In the genomic region with DNA sequence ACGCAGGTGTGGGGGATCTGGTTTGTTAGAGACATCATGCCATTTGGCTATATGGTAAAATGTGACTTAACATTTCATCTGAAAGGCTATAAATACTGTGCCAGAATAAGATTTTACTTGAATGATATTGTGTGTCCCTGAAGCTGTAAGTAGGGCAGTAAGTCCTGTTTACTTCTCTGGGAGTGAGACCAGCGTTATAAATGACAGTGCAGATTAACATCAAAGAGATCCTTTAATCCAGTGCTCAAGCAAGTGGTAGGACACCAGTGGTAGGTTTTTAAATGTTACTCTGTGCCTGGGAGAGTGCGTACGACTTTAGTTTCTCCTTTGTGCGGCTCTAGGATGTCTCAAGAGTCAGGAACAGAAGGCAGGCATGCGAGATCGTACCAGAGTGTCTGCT, we compare ENCODE assay signal across 21 mouse cellular contexts. TPM values are rescaled to one million over a fixed set of nuclear protein-coding genes. Genes with fewer than 3 reads are reported as not detected.
DNase-seq lines count a peak whose midpoint lies in the region; ATAC-seq and TF ChIP-seq lines count a peak whose summit lies in the region.
"Had no signal": no experiment of that assay in that cellular context is flagged by ENCODE, and none has a peak within 500 bp of the region (broad histone marks: within the 10 kb centered on the region; RNA-seq: fewer than 3 reads in every experiment).

No protein-coding gene starts in this region.

- DNase-seq in frontal cortex, postnatal 25 days (ENCODE audit: low spot score in 2 of 2): no peak
- no peak for DNase-seq in left cerebral cortex, adult 2 months (ENCODE audit: extremely low spot score in 1 of 2, low spot score in 2 of 2)
- DNase-seq in left cerebral cortex, adult 18-20 months (ENCODE audit: low spot score in 2 of 2): no peak
- DNase-seq in retina, embryonic 14.5 days (ENCODE audit: low spot score): peak; percentile 32
- DNase-seq in cerebellum, adult 8-10 months: no peak
- no peak for DNase-seq in layer of hippocampus, adult 9-11 months
- DNase-seq: adrenal gland, adult 8-10 months; adrenal gland, postnatal 25 days; cerebellum, adult 18-20 months; cerebellum, adult 9-11 months; cerebellum, postnatal 25 days; forebrain, postnatal 0 days; gastrocnemius, postnatal 14 days; heart, adult 2 months had no signal

- intact Hi-C loops in left cerebral cortex, adult 2 months (cut with DNase I): no loop called here

- H3K27ac ChIP-seq in left cerebral cortex, adult 2 months: peak overlapping the region; percentile 13; the same call in 1 of the 2 replicates
- H3K27ac ChIP-seq: embryonic facial prominence, embryonic 12.5 days; embryonic facial prominence, embryonic 15.5 days; heart, adult 2 months; hindbrain, embryonic 12.5 days; hindbrain, embryonic 15.5 days had no signal

- no peak overlapping the region for H3K4me3 ChIP-seq in left cerebral cortex, adult 2 months
- H3K4me3 ChIP-seq: embryonic facial prominence, embryonic 12.5 days; embryonic facial prominence, embryonic 15.5 days; heart, adult 2 months; hindbrain, embryonic 12.5 days; hindbrain, embryonic 15.5 days had no signal

- peak; percentile 66 for ATAC-seq in frontal cortex, adult (ENCODE audit: low TSS enrichment)
- ATAC-seq: activated CD4-positive, CD25-positive, alpha-beta regulatory T cell, adult 4 months; forebrain, embryonic 14.5 days; forebrain, postnatal 0 days had no signal

- TF ChIP-seq CTCF in left cerebral cortex, adult 2 months (IDR thresholded peaks at IDR 0.05): no peak

RNA-seq across cellular contexts. Expression of a gene that starts 10.1 kb away (rescaled TPM):
- total RNA-seq in left cerebral cortex, adult 2 months (2021): 10 to 100 TPM; 80.1 to 90.2 TPM
- 10 to 100 TPM; 80.0 to 82.9 TPM for total RNA-seq in left cerebral cortex, adult 18-20 months (2021)

RNA-seq across cellular contexts. Expression of a gene that starts 22.6 kb away (rescaled TPM):
- 100 to 1,000 TPM; 224 to 246 TPM for total RNA-seq in left cerebral cortex, adult 2 months (2021)
- total RNA-seq in left cerebral cortex, adult 18-20 months (2021): 100 to 1,000 TPM; 207 to 211 TPM
